Mouse (Mus musculus): ENCODE measurements around the gene D630036H23Rik. TPM values are rescaled to one million over a fixed set of nuclear protein-coding genes. Genes with fewer than 3 reads are reported as not detected.

D630036H23Rik gene
- total RNA-seq, 2 experiments from 2014 or later = not detected

Other genes with a start within 250 kb of the D630036H23Rik start
- 18.5 and 29.4 TPM in 2 replicates for gene Ankmy2, start 225.1 kb downstream of the D630036H23Rik start, total RNA-seq (2014; fragmentation: Nextera tagmentation)
- gene Ankmy2, start 225.1 kb downstream of the D630036H23Rik start, total RNA-seq (2017) = 24.8 and 26.8 TPM in 2 replicates
- 108 and 137 TPM in 2 replicates for gene Bzw2, start 224.1 kb downstream of the D630036H23Rik start, total RNA-seq (2014; fragmentation: Nextera tagmentation)
- 121 and 132 TPM in 2 replicates for gene Bzw2, start 224.1 kb downstream of the D630036H23Rik start, total RNA-seq (2017)
- gene Lrrc72, start 128.8 kb downstream of the D630036H23Rik start, total RNA-seq (2014; fragmentation: Nextera tagmentation) = not detected in 2 replicates
- not detected in 2 replicates for gene Lrrc72, start 128.8 kb downstream of the D630036H23Rik start, total RNA-seq (2017)
- gene Sostdc1, start 68.0 kb downstream of the D630036H23Rik start, total RNA-seq (2014; fragmentation: Nextera tagmentation) = not detected in 2 replicates
- gene Sostdc1, start 68.0 kb downstream of the D630036H23Rik start, total RNA-seq (2017) = not detected in 2 replicates
- 4.3 and 9.4 TPM in 2 replicates for gene Ispd, start 731 bp downstream of the D630036H23Rik start, total RNA-seq (2014; fragmentation: Nextera tagmentation)
- gene Ispd, start 731 bp downstream of the D630036H23Rik start, total RNA-seq (2017) = 3.8 and 6.2 TPM in 2 replicates